Mouse (Mus musculus) embryonic fibroblast, embryonic 13.5 days (primary cell): Measurements from ENCODE around the gene Emc8.

Experiments
- CTCF ChIP-seq: IDR thresholded peaks from 2 replicates; pipeline ENCODE4 v1.5.1; 2011; ENCODE audit warnings: mild to moderate bottlenecking, control low read depth, low read length, moderate library complexity, borderline replicate concordance; ENCODE audit not compliant: insufficient read depth
- POLR2A ChIP-seq: IDR thresholded peaks from 2 replicates; pipeline ENCODE4 v1.6.1; 2011; ENCODE audit warnings: low read depth, mild to moderate bottlenecking, control low read depth, low read length, moderate library complexity

DNA sequence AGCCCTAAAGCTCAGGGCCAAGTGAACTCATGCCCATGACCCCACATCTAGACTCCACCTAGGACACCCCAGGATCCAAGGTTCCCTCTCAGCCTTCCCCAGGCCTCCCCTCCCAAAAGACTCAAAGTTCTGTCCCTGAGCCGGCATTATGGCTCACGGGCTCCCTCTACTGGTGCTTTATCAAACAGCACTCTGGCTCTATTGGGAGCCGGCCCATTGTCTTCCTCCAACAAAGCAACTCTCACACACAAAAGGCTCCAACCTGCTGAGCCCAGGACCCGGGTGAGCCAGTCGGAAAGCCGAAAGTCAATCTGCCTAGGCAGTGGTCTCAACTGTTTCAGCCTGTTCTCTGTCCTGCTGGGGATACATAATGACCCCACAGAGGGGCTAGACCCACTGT, 50.3 kb downstream of the Emc8 start:
- TF ChIP-seq CTCF (0 out of 2 replicates have a peak, but pooled peaks have one; percentile 18), POLR2A (no peak)
